Mouse (Mus musculus) CH12.LX (cell line): ENCODE data around the gene Zgrf1.

Source experiments
- CTCF ChIP-seq, 2 experiments: IDR thresholded peaks in 1 of 2; conservative IDR thresholded peaks in 1 of 2; 2 replicates each; pipeline ENCODE4 v1.5.1; 2011 to 2012; ENCODE audit warnings: low read depth in 2 of 2, low read length in 2 of 2, improper control_type of control experiment in 1 of 2, inconsistent platforms in 1 of 2, mild to moderate bottlenecking in 1 of 2, moderate library complexity in 1 of 2
- ETS1 ChIP-seq: conservative IDR thresholded peaks from 2 replicates; pipeline ENCODE4 v1.6.1; 2012; ENCODE audit warnings: low read depth, mild to moderate bottlenecking, inconsistent platforms, low read length, improper control_type of control experiment, moderate library complexity
- IRF4 ChIP-seq: IDR thresholded peaks from 2 replicates; pipeline ENCODE4 v1.6.1; 2014; ENCODE audit warnings: low read depth, mild to moderate bottlenecking, inconsistent platforms, low read length, improper control_type of control experiment
- JUN ChIP-seq: IDR thresholded peaks from 2 replicates; pipeline ENCODE4 v1.6.1; 2011; ENCODE audit warnings: low read depth, mild to moderate bottlenecking, low read length, improper control_type of control experiment, moderate library complexity; ENCODE audit not compliant: insufficient read depth
- MEF2A ChIP-seq: IDR thresholded peaks from 2 replicates; pipeline ENCODE4 v1.6.1; 2014; ENCODE audit warnings: low read depth, mild to moderate bottlenecking, inconsistent platforms, low read length, improper control_type of control experiment, borderline replicate concordance
- MXI1 ChIP-seq: IDR thresholded peaks from 2 replicates; pipeline ENCODE4 v1.6.1; 2011; ENCODE audit warnings: mild to moderate bottlenecking, low read depth, low read length, improper control_type of control experiment
- PAX5 ChIP-seq: IDR thresholded peaks from 2 replicates; pipeline ENCODE4 v1.6.1; 2012; ENCODE audit warnings: low read length, inconsistent platforms, mixed read lengths
- POLR2A ChIP-seq: IDR thresholded peaks from 2 replicates; pipeline ENCODE4 v1.6.1; 2011; ENCODE audit warnings: low read depth, mild to moderate bottlenecking, improper control_type of control experiment, low read length
- RAD21 ChIP-seq: IDR thresholded peaks from 2 replicates; pipeline ENCODE4 v1.6.1; 2011; ENCODE audit warnings: low read depth, mild to moderate bottlenecking, low read length, improper control_type of control experiment, moderate library complexity
- USF2 ChIP-seq: conservative IDR thresholded peaks from 2 replicates; pipeline ENCODE4 v1.6.1; 2011; ENCODE audit warnings: low read depth, low read length, improper control_type of control experiment
- ZNF384 ChIP-seq: IDR thresholded peaks from 2 replicates; pipeline ENCODE4 v1.6.1; 2012; ENCODE audit warnings: low read depth, low read length, improper control_type of control experiment, inconsistent platforms

- TF ChIP-seq ETS1 (no peak), MEF2A (no peak), ZNF384 (no peak), PAX5 (no peak), CTCF (conservative IDR thresholded peaks at IDR 0.05 in 1 of 2, IDR thresholded peaks at IDR 0.05 in 1 of 2; ENCODE audit: low read depth in 2 of 2, low read length in 2 of 2) (no peak), IRF4 (no peak), POLR2A (no peak), JUN (no peak), USF2 (no peak), RAD21 (no peak), MXI1 (no peak)
These were observed 393 bp downstream of the Zgrf1 start for GRCm38 (mm10) chr3:127553720-127554043.
